Mouse (Mus musculus) left cerebral cortex, postnatal 36 days (tissue): Measurements from ENCODE around the gene Tcf20. TPM values are rescaled to one million over a fixed set of nuclear protein-coding genes. Genes with fewer than 3 reads are reported as not detected.
"Not testable (repeated sequence)": the region's sequence is repeated elsewhere in the genome, so short reads cannot be mapped to it uniquely, and the experiment has no call there.

Experiments
- DNase-seq, 2 experiments: peaks; one replicate each; pipeline ENCODE4 v3.0.0; 2021 to 2022; ENCODE audit warnings: low spot score in 2 of 2, mixed read lengths in 1 of 2
- intact Hi-C: fragments of 180-260 bp; cut with DNase I; formaldehyde crosslinking; loops from one replicate; pipeline ENCODE4 v1.15.1; 2025
- microRNA-seq: library from miRNA; unstranded; fragments of <30 nt; microRNA quantifications from one replicate; pipeline ENCODE4 v1.2.0, GENCODE M21; 2022
- total RNA-seq, 2 experiments: library from RNA; stranded (reverse); gene quantifications; 2 replicates each; pipeline ENCODE4 v1.2.3; 2021

Tcf20 gene
- total RNA-seq, 2 experiments from 2014 or later, result 210 to 218 TPM

- intact Hi-C loops, result no loop called here
- DNase-seq, result no peak
Measured at GRCm38 (mm10) chr15:82793868-82794267, 193.8 kb downstream of the Tcf20 start.

DNA sequence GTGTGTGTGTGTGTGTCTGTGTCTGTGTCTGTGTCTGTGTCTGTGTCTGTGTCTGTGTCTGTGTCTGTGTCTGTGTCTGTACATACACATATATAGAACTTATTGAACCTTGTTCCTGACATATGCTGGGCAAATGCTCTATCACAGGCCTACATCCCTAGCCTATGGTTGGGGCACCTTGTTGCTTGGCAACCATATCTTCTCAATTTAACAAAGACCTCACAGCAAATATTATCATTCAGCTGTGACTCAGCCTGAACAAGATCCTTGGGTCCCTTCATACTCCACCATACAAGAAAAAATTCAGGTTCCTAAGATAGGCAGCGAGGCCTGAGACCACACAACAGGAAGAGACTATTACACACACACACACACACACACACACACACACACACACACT, 194.2 kb downstream of the Tcf20 start:
- no peak for DNase-seq
- intact Hi-C loops, result no loop called here

DNA sequence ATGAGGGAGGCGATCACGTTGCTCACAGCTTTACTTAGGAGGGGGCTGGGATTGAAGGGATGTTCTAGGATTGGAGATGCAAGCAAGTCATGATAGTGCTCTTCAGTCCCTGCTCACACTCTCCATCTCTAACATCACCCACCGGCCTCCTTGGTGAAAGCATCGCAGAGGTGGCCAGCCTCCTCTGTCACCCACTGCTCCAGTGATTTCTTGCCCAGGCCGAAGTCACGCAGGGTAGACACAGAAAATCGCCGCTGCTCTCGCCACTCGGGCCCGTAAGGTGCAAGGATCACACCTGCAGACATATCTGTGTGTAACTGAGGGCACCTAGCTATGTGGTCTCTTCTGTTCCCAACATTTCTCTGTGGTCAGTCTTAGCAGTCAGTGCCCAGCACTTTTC, 195.1 kb downstream of the Tcf20 start:
- intact Hi-C loops, result no loop called here
- no peak for DNase-seq

DNA sequence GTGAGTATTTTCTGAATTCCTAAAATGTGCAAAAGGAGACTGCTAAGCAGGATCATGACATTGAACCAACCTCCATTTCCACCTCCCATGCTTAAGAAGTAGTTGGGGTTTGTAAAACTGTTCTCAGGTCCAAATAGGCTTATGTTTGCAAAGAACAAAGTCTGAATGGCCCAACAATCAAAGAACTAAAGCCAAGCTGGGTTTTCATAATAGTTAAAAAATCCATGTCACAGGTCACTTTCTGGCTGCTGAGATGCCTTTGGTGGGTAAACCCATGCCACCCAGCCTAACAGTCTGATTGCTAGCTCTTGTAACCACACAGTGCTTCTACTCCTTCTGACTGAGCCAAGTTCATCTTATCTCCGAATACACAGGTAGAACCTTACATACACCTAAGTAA, 203.1 kb downstream of the Tcf20 start:
- DNase-seq, result no peak
- intact Hi-C loops, result no loop called here

DNA sequence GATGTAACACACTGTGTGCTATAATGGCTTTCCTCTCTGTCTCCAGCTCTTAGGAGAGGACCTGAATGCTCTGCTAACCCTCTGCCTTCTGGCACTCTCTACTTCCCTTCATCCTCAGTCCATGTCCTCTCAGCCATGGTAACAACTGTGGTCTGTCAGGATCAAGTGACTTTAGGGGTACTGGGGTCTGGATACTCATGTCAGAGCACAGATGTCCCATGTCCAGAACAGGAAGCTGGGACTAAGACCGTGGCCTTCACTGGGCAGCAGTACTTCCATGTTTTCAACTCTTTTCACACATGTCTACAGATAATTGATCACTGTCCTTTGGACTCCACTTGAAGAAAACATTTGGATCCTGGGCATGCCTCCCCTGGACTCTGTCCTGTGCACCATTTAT, 203.9 kb downstream of the Tcf20 start:
- DNase-seq, result no peak
- intact Hi-C loops, result loop anchor here (1.0 kb wide), 1 partner anchor 100 kb away; no protein-coding TSS in a partner anchor

GRCm38 (mm10) chr15:82777856-82778255, 209.8 kb downstream of the Tcf20 start:
- intact Hi-C loops, DNase-seq: not testable (repeated sequence)

DNA sequence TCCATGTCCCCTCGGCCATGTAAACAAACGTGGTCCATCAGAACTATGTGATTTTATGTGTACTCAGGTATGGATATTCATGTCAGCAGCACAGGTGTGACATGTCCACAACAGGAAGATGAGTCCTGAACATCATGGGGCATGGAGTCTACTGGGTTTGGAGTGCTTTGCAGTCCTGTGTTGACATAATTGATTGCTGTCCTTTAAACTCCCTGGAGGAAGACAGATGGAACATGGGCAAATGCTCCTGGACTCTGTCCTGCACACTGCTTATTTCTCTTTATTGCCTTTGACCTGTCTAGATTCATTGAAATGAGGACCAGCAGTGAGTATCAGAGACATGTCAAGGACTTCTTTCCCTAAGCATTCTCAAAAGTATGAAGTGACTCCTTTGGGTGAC, 221.7 kb downstream of the Tcf20 start:
- intact Hi-C loops, result no loop called here
- no peak for DNase-seq

GRCm38 (mm10) chr15:82764881-82765280, 222.8 kb downstream of the Tcf20 start:
- DNase-seq, result no peak
- intact Hi-C loops, result no loop called here

- intact Hi-C loops, result no loop called here
- DNase-seq, result no peak
Measured at GRCm38 (mm10) chr15:82763631-82764420, 223.8 kb downstream of the Tcf20 start, which contains the start of gene Cyp2d40. Gene Cyp2d40 (minus strand): TSS chr15:82764183.

Small RNAs within 50 kb of the gene (microRNA-seq; reads per million reads assigned to microRNA genes)
- gene Gm27618 (not detected), gene Mir3080 (11.7 reads per million, percentile 31 among the genes with 10 or more reads in this experiment)

Other genes starting within 250 kb of the Tcf20 start
- not detected for gene Cyp2d40, start 223.7 kb downstream of the Tcf20 start, total RNA-seq
- under 1 TPM in 1 of 2 experiments, not detected in 1; 0.25 TPM for gene Cyp2d26, start 193.6 kb downstream of the Tcf20 start, total RNA-seq
- 1 to 10 TPM; 2.6 to 3.1 TPM for gene Nfam1, start 45.4 kb upstream of the Tcf20 start, total RNA-seq
- 10 to 100 TPM in 1 of 2 experiments, 1 to 10 TPM in 1; 9.3 to 12.3 TPM for gene Serhl, start 101.6 kb upstream of the Tcf20 start, total RNA-seq
- gene Rrp7a, start 134.9 kb upstream of the Tcf20 start, total RNA-seq, result 100 to 1,000 TPM; 148 to 158 TPM
- 10 to 100 TPM; 84.5 to 87.4 TPM for gene Poldip3, start 161.5 kb upstream of the Tcf20 start, total RNA-seq
- gene Cyb5r3, start 184.7 kb upstream of the Tcf20 start, total RNA-seq, result 10 to 100 TPM; 59.1 to 62.8 TPM